Mouse (Mus musculus) myocyte (in vitro differentiated cells): ENCODE data around the gene 6430628N08Rik. TPM values are rescaled to one million over a fixed set of nuclear protein-coding genes. Genes with fewer than 3 reads are reported as not detected.

ENCODE experiments used
- H3K27me3 ChIP-seq: one replicate; pipeline ENCODE4 v1.6.1; 2011; ENCODE audit not compliant: control insufficient read depth, insufficient read depth, insufficient read length
- H3K36me3 ChIP-seq: one replicate; pipeline ENCODE4 v1.6.1; 2011; ENCODE audit not compliant: control insufficient read depth, insufficient read depth
- H3K4me2 ChIP-seq: one replicate; pipeline ENCODE4 v1.6.1; 2011; ENCODE audit warnings: low read depth, control low read depth
- H3K4me3 ChIP-seq: one replicate; pipeline ENCODE4 v1.5.1; 2011; ENCODE audit warnings: mild to moderate bottlenecking, control low read depth, moderate library complexity
- H3K79me2 ChIP-seq: one replicate; pipeline ENCODE4 v1.6.1; 2011; ENCODE audit not compliant: control insufficient read depth, insufficient read depth
- H3ac ChIP-seq: one replicate; pipeline ENCODE4 v1.6.1; 2011; ENCODE audit not compliant: control insufficient read depth, insufficient read length
- CEBPB ChIP-seq: IDR thresholded peaks from 2 replicates; pipeline ENCODE4 v1.6.1; 2011; ENCODE audit warnings: mild to moderate bottlenecking, moderate library complexity; ENCODE audit not compliant: poor library complexity, insufficient read depth, severe bottlenecking
- E2F4 ChIP-seq: IDR thresholded peaks from one replicate; pipeline ENCODE4 v1.6.1; 2011; ENCODE audit warnings: mild to moderate bottlenecking, control low read depth, moderate library complexity; ENCODE audit not compliant: insufficient read depth
- MAX ChIP-seq: IDR thresholded peaks from one replicate; pipeline ENCODE4 v1.6.1; 2011; ENCODE audit warnings: low read depth, mild to moderate bottlenecking, control low read depth
- MYOD1 ChIP-seq, 3 experiments: IDR thresholded peaks; one replicate each; pipeline ENCODE4 v1.6.1; 2011; ENCODE audit warnings: control low read depth in 2 of 3, low read depth in 2 of 3, mild to moderate bottlenecking in 2 of 3, moderate library complexity in 1 of 3; ENCODE audit not compliant: insufficient read length in 2 of 3, control insufficient read depth in 1 of 3
- MYOG ChIP-seq, 3 experiments: IDR thresholded peaks; one replicate each; pipeline ENCODE4 v1.6.1; 2011; ENCODE audit warnings: control low read depth in 2 of 3, low read depth in 2 of 3, mild to moderate bottlenecking in 2 of 3; ENCODE audit not compliant: insufficient read length in 2 of 3, control insufficient read depth in 1 of 3, insufficient read depth in 1 of 3
- POLR2A ChIP-seq: IDR thresholded peaks from one replicate; pipeline ENCODE4 v1.6.1; 2011; ENCODE audit warnings: low read depth, mild to moderate bottlenecking, control low read depth, moderate library complexity; ENCODE audit not compliant: insufficient read length
- POLR2AphosphoS2 ChIP-seq: IDR thresholded peaks from one replicate; pipeline ENCODE4 v1.6.1; 2011; ENCODE audit warnings: low read depth, control low read depth; ENCODE audit not compliant: insufficient read length
- REST ChIP-seq: IDR thresholded peaks from one replicate; pipeline ENCODE4 v1.6.1; 2011; ENCODE audit warnings: mild to moderate bottlenecking, control low read depth, moderate library complexity; ENCODE audit not compliant: insufficient read depth, insufficient read length
- SRF ChIP-seq: IDR thresholded peaks from one replicate; pipeline ENCODE4 v1.6.1; 2011; ENCODE audit warnings: low read depth; ENCODE audit not compliant: control insufficient read depth, insufficient read length
- TCF12 ChIP-seq: IDR thresholded peaks from one replicate; pipeline ENCODE4 v1.6.1; 2011; ENCODE audit warnings: mild to moderate bottlenecking, control low read depth; ENCODE audit not compliant: poor library complexity, insufficient read depth, severe bottlenecking
- TCF3 ChIP-seq: IDR thresholded peaks from one replicate; pipeline ENCODE4 v1.6.1; 2011; ENCODE audit warnings: low read depth, control low read depth; ENCODE audit not compliant: insufficient read length
- USF1 ChIP-seq: IDR thresholded peaks from one replicate; pipeline ENCODE4 v1.6.1; 2011; ENCODE audit warnings: low read depth, mild to moderate bottlenecking, control low read depth, moderate library complexity
- polyA plus RNA-seq: library from polyadenylated mRNA; unstranded; fragments of >200 nt; fragmentation: generic; extraction: Trizol; gene quantifications from one replicate; pipeline ENCODE4 v1.2.1, GENCODE M21; 2012; ENCODE audit warnings: missing spikeins

6430628N08Rik gene
- polyA plus RNA-seq, 1 experiment: not detected

- Histone ChIP-seq H3ac (no peak overlapping the region), H3K4me2 (no peak overlapping the region), H3K4me3 (no peak overlapping the region), H3K27me3 (peaks cover 14% of the 10 kb centered on the region), H3K79me2 (no peaks in the 10 kb centered on the region), H3K36me3 (no peaks in the 10 kb centered on the region)
- TF ChIP-seq POLR2AphosphoS2 (no peak), MYOG (IDR thresholded peaks at IDR 0.05; ENCODE audit: control insufficient read depth in 1 of 3, insufficient read depth in 1 of 3, insufficient read length in 2 of 3, low read depth in 2 of 3) (no peak), MYOD1 (IDR thresholded peaks at IDR 0.05; ENCODE audit: control insufficient read depth in 1 of 3, insufficient read length in 2 of 3, low read depth in 2 of 3) (no peak), SRF (no peak)
Observed at GRCm38 (mm10) chr4:115906791-115907190, 16.3 kb downstream of the 6430628N08Rik start.

GRCm38 (mm10) chr4:115907994-115908393, 17.5 kb downstream of the 6430628N08Rik start:
- H3K4me2 ChIP-seq: no peak overlapping the region
- TF ChIP-seq MAX (no peak), USF1 (no peak), CEBPB (no peak), E2F4 (no peak), TCF12 (no peak), MYOG (IDR thresholded peaks at IDR 0.05; ENCODE audit: control insufficient read depth in 1 of 3, insufficient read depth in 1 of 3, insufficient read length in 2 of 3, low read depth in 2 of 3) (no peak), POLR2AphosphoS2 (no peak), TCF3 (no peak), REST (no peak), MYOD1 (IDR thresholded peaks at IDR 0.05; ENCODE audit: control insufficient read depth in 1 of 3, insufficient read length in 2 of 3, low read depth in 2 of 3) (no peak), POLR2A (no peak), SRF (no peak)
- no peak overlapping the region for H3K4me3 ChIP-seq
- no peaks in the 10 kb centered on the region for H3K79me2 ChIP-seq
- H3K36me3 ChIP-seq: no peaks in the 10 kb centered on the region
- no peak overlapping the region for H3ac ChIP-seq
- H3K27me3 ChIP-seq: peaks cover 14% of the 10 kb centered on the region

- peaks cover 10% of the 10 kb centered on the region for H3K27me3 ChIP-seq
Observed at GRCm38 (mm10) chr4:115908641-115909040, 18.2 kb downstream of the 6430628N08Rik start.

GRCm38 (mm10) chr4:115911586-115911985, 21.1 kb downstream of the 6430628N08Rik start:
- Histone ChIP-seq H3ac (no peak overlapping the region), H3K4me2 (no peak overlapping the region), H3K4me3 (no peak overlapping the region), H3K27me3 (no peaks in the 10 kb centered on the region), H3K36me3 (no peaks in the 10 kb centered on the region), H3K79me2 (no peaks in the 10 kb centered on the region)
- TF ChIP-seq TCF12: no peak
- TF ChIP-seq TCF3: no peak
- no peak for TF ChIP-seq MYOD1 (IDR thresholded peaks at IDR 0.05; ENCODE audit: control insufficient read depth in 1 of 3, insufficient read length in 2 of 3, low read depth in 2 of 3)
- TF ChIP-seq REST: no peak
- TF ChIP-seq POLR2A: no peak
- TF ChIP-seq MAX: no peak
- TF ChIP-seq CEBPB: no peak
- TF ChIP-seq MYOG (IDR thresholded peaks at IDR 0.05; ENCODE audit: control insufficient read depth in 1 of 3, insufficient read depth in 1 of 3, insufficient read length in 2 of 3, low read depth in 2 of 3): no peak

More at GRCm38 (mm10) chr4:115908641-115909040, 18.2 kb downstream of the 6430628N08Rik start:
- Histone ChIP-seq H3K4me3 (no peak overlapping the region), H3ac (no peak overlapping the region), H3K36me3 (no peaks in the 10 kb centered on the region), H3K4me2 (no peak overlapping the region), H3K79me2 (no peaks in the 10 kb centered on the region)
- TF ChIP-seq SRF: no peak
- no peak for TF ChIP-seq USF1
- no peak for TF ChIP-seq POLR2A
- no peak for TF ChIP-seq MAX
- no peak for TF ChIP-seq POLR2AphosphoS2
- TF ChIP-seq MYOG (IDR thresholded peaks at IDR 0.05; ENCODE audit: control insufficient read depth in 1 of 3, insufficient read depth in 1 of 3, insufficient read length in 2 of 3, low read depth in 2 of 3): no peak
- TF ChIP-seq REST: no peak
- no peak for TF ChIP-seq MYOD1 (IDR thresholded peaks at IDR 0.05; ENCODE audit: control insufficient read depth in 1 of 3, insufficient read length in 2 of 3, low read depth in 2 of 3)
- no peak for TF ChIP-seq TCF12
- TF ChIP-seq E2F4: no peak
- TF ChIP-seq CEBPB: no peak
- no peak for TF ChIP-seq TCF3

- Histone ChIP-seq H3ac (no peak overlapping the region), H3K79me2 (no peaks in the 10 kb centered on the region), H3K27me3 (no peaks in the 10 kb centered on the region), H3K36me3 (no peaks in the 10 kb centered on the region), H3K4me2 (no peak overlapping the region), H3K4me3 (no peak overlapping the region)
- TF ChIP-seq TCF3: no peak
- TF ChIP-seq MYOD1 (IDR thresholded peaks at IDR 0.05; ENCODE audit: control insufficient read depth in 1 of 3, insufficient read length in 2 of 3, low read depth in 2 of 3): no peak
- TF ChIP-seq POLR2AphosphoS2: no peak
- no peak for TF ChIP-seq MAX
- no peak for TF ChIP-seq SRF
- no peak for TF ChIP-seq POLR2A
- no peak for TF ChIP-seq CEBPB
- no peak for TF ChIP-seq USF1
- no peak for TF ChIP-seq REST
- no peak for TF ChIP-seq E2F4
- TF ChIP-seq TCF12: no peak
- no peak for TF ChIP-seq MYOG (IDR thresholded peaks at IDR 0.05; ENCODE audit: control insufficient read depth in 1 of 3, insufficient read depth in 1 of 3, insufficient read length in 2 of 3, low read depth in 2 of 3)
Observed at GRCm38 (mm10) chr4:115919911-115920310, 29.4 kb downstream of the 6430628N08Rik start.
